ENCODE assay signal across 8 mouse cellular contexts in the genomic region with DNA sequence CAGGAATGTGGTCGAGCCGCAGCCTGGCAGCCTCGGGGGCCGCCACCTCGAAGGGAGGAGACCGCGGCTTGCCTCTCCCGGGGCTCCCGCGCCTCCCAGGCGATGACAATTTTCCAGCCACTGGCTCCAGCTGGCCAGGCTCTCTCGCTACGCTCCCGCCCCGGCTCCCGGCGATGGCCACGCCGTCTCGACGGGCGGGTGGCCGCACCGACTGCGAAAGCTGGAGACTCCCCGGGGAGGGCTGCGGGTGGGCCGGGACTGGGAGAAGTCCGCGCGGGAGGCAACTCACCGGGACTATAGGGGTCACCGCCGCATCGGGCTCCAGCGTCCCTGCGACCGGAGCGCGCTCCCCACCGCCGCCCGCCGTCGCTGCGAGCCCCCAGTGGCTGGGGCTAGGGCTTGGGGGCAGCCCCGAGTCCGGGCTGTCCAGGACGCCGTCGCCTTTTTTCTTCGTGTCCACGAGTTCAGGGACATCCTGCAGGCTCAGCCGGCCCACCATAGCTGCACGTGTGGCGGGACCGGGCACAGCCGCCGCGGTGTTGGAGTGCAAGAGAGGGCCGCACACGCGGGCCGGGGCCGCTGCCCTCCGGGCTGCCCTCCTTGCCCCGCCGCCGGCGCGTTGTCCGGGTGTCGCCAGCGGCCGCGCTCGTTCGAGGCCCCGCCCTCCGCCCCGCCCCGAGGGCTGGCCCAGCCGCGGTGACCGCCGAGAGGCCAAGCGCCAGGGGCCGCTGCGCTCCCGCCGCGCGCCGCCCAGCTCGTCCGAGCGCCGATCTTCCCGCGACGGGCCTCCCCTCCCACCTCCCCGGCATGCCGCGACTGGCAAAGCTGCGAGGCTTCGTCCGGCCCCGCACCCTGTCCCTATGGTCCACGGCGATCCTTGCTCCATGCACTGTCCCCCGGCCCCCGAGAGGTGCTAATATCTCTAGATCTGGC. TPM values are rescaled to one million over a fixed set of nuclear protein-coding genes. Genes with fewer than 3 reads are reported as not detected.
A peak's percentile ranks its signal among the peaks of the same experiment; 100 is the strongest.
DNase-seq lines count a peak whose midpoint lies in the region; ATAC-seq and TF ChIP-seq lines count a peak whose summit lies in the region.

A gene (minus strand): TSS at position 644 of the 933 bp plus-strand sequence.

- H3K4me1 ChIP-seq in forebrain, embryonic 12.5 days: peaks cover 21% of the 10 kb centered on the region
- H3K4me1 ChIP-seq in heart, postnatal 0 days (ENCODE audit: control insufficient read depth, insufficient read depth): peaks cover 5% of the 10 kb centered on the region; the same call in 1 of the 2 replicates
- peaks cover 18% of the 10 kb centered on the region; the same call in 1 of the 2 replicates for H3K4me1 ChIP-seq in lung, embryonic 14.5 days (ENCODE audit: insufficient read depth)

- peak; percentile 33 for TF ChIP-seq CTCF in heart, postnatal 0 days (IDR thresholded peaks at IDR 0.05; ENCODE audit: low read depth)
- no peak for TF ChIP-seq CTCF in lung, embryonic 14.5 days (IDR thresholded peaks at IDR 0.05; ENCODE audit: low read depth)

- TF ChIP-seq EP300 in heart, postnatal 0 days (IDR thresholded peaks at IDR 0.05; ENCODE audit: low read depth): no peak

- H3K27ac ChIP-seq in forebrain, embryonic 12.5 days: 0 out of 2 replicates have a peak within 1 kb of the TSS, but pooled peaks have one; percentile 25
- peak within 1 kb of the TSS; percentile 71 for H3K27ac ChIP-seq in heart, postnatal 0 days (ENCODE audit: low read depth)
- H3K27ac ChIP-seq in lung, embryonic 14.5 days (ENCODE audit: low read depth): peak within 1 kb of the TSS; percentile 87

- no peaks in the 10 kb centered on the region for H3K9me3 ChIP-seq in forebrain, embryonic 12.5 days
- no peaks in the 10 kb centered on the region for H3K9me3 ChIP-seq in heart, postnatal 0 days (replicated peaks; ENCODE audit: control insufficient read depth, low read length)
- H3K9me3 ChIP-seq in lung, embryonic 14.5 days (ENCODE audit: low read depth, low read length): no peaks in the 10 kb centered on the region

- H3K36me3 ChIP-seq in forebrain, embryonic 12.5 days (replicated peaks): no peaks in the 10 kb centered on the region
- H3K36me3 ChIP-seq in heart, postnatal 0 days (replicated peaks; ENCODE audit: control insufficient read depth, insufficient read depth, low read length): no peaks in the 10 kb centered on the region
- H3K36me3 ChIP-seq in lung, embryonic 14.5 days (ENCODE audit: insufficient read depth): peaks cover 22% of the 10 kb centered on the region

- whole genome bisulfite sequencing in forebrain, embryonic 12.5 days: under 1% methylated on average over 108 of the region's 112 CpGs
- under 1% methylated on average over 67 of the region's 112 CpGs for WGBS in heart, postnatal 0 days
- under 1% methylated on average over 99 of the region's 112 CpGs for WGBS in lung, embryonic 14.5 days

- peak within 1 kb of the TSS; percentile 65 for H3K4me3 ChIP-seq in forebrain, embryonic 12.5 days (replicated peaks)
- peak within 1 kb of the TSS; percentile 65 for H3K4me3 ChIP-seq in heart, postnatal 0 days (ENCODE audit: low read depth, low read length)
- H3K4me3 ChIP-seq in lung, embryonic 14.5 days (ENCODE audit: low read depth, low read length): peak within 1 kb of the TSS; percentile 85

- peak within 1 kb of the TSS; percentile 63 for H3K9ac ChIP-seq in forebrain, embryonic 12.5 days
- peak within 1 kb of the TSS; percentile 68 for H3K9ac ChIP-seq in heart, postnatal 0 days (replicated peaks; ENCODE audit: low read depth, low read length)
- peak within 1 kb of the TSS; percentile 84 for H3K9ac ChIP-seq in lung, embryonic 14.5 days

- H3K4me2 ChIP-seq in forebrain, embryonic 12.5 days: peak within 1 kb of the TSS; percentile 90
- peak within 1 kb of the TSS; percentile 78 for H3K4me2 ChIP-seq in heart, postnatal 0 days (ENCODE audit: low read depth, low read length)
- peak within 1 kb of the TSS; percentile 79 for H3K4me2 ChIP-seq in lung, embryonic 14.5 days

- ATAC-seq in cerebellum, adult (ENCODE audit: insufficient number of reproducible peaks, low FRiP score, low TSS enrichment): peak; percentile 75; the same call in 1 of the 2 replicates
- peak; percentile 92 for ATAC-seq in forebrain, embryonic 12.5 days (ENCODE audit: low FRiP score)
- ATAC-seq in heart, postnatal 0 days (ENCODE audit: insufficient read depth, low read depth): peak; percentile 96
- ATAC-seq in lung, embryonic 14.5 days (ENCODE audit: insufficient read depth): peak; percentile 92
- peak; percentile 48 for ATAC-seq in neutrophil, adult 5-6 weeks (ENCODE audit: extremely low read depth, insufficient number of reproducible peaks, low FRiP score, poor library complexity, severe bottlenecking)

- DNase-seq in ES-CJ7 (ENCODE audit: low read depth, low spot score): peak; percentile 27
- peak; percentile 84 for DNase-seq in heart, postnatal 0 days (ENCODE audit: low spot score)
- DNase-seq in kidney, postnatal 36 days: peak; percentile 89 to 97
- DNase-seq in lung, embryonic 14.5 days: peak; percentile 96
- peak; percentile 73 for DNase-seq in testis, postnatal 14 days (ENCODE audit: low spot score)

- peaks cover 39% of the 10 kb centered on the region for H3K27me3 ChIP-seq in forebrain, embryonic 12.5 days
- H3K27me3 ChIP-seq in heart, postnatal 0 days (ENCODE audit: control insufficient read depth, insufficient read depth, low read length): no peaks in the 10 kb centered on the region
- H3K27me3 ChIP-seq in lung, embryonic 14.5 days (ENCODE audit: insufficient read depth, low read length): no peaks in the 10 kb centered on the region

RNA-seq across cellular contexts. Expression of the gene that starts here (rescaled TPM):
- 11.7 and 13.2 TPM in 2 replicates for polyA plus RNA-seq in forebrain, embryonic 12.5 days (2016; fragmentation: Nextera tagmentation; extraction: Ambion mirVana)
- total RNA-seq in heart, postnatal 0 days (2014; rRNA removed; ENCODE audit: low replicate concordance): 15.6 and 16.4 TPM in 2 replicates
- 22.9 and 24.1 TPM in 2 replicates for polyA plus RNA-seq in heart, postnatal 0 days (2015; fragmentation: Nextera tagmentation; extraction: Ambion mirVana)
- polyA plus RNA-seq in lung, embryonic 14.5 days (2014; fragmentation: Nextera tagmentation; extraction: Ambion mirVana): 47.6 and 51.0 TPM in 2 replicates
- 69.2 and 73.0 TPM in 2 replicates for total RNA-seq in neutrophil, adult 5-6 weeks (2017)

Comparison
In these comparisons a context has a peak if more than half of its experiments do, and no peak if none do; other contexts are left out.
1. Peak in every context shown above with its lines: DNase-seq, ATAC-seq, H3K4me3 ChIP-seq and H3K27ac ChIP-seq.
2. DNase-seq: peak in every context shown above with its lines; median percentile 96 in lung, embryonic 14.5 days; 93 in kidney, postnatal 36 days; 84 in heart, postnatal 0 days; 73 in testis, postnatal 14 days; 27 in ES-CJ7.
3. H3K27ac ChIP-seq: peak in every context shown above with its lines; median percentile 87 in lung, embryonic 14.5 days; 71 in heart, postnatal 0 days; 25 in forebrain, embryonic 12.5 days.